Mouse (Mus musculus) heart, adult 9 months (tissue): ENCODE results near the gene Tmprss6.

Experiments
- DNase-seq, 2 experiments: peaks; one replicate each; pipeline ENCODE4 v3.0.0; 2022; ENCODE audit warnings: low spot score in 2 of 2

Gene Tmprss6

GRCm38 (mm10) chr15:78468379-78468937, at the start of gene Tmprss6:
TSS of gene Tmprss6 (minus strand) at chr15:78468634.
- no peak for DNase-seq

GRCm38 (mm10) chr15:78518221-78518620, 49.8 kb upstream of the Tmprss6 start:
- DNase-seq, result no peak

- DNase-seq, result no peak
Measured at GRCm38 (mm10) chr15:78515759-78516158, 47.3 kb upstream of the Tmprss6 start.

- DNase-seq, result peak; percentile 68 to 77
Measured at GRCm38 (mm10) chr15:78514393-78515146, 46.1 kb upstream of the Tmprss6 start.

- DNase-seq, result no peak
Measured at GRCm38 (mm10) chr15:78513019-78513418, 44.6 kb upstream of the Tmprss6 start.

GRCm38 (mm10) chr15:78511951-78512350, 43.5 kb upstream of the Tmprss6 start:
- no peak for DNase-seq

GRCm38 (mm10) chr15:78510736-78511135, 42.3 kb upstream of the Tmprss6 start:
- DNase-seq, result no peak

- no peak for DNase-seq
Measured at GRCm38 (mm10) chr15:78510121-78510576, 41.7 kb upstream of the Tmprss6 start.

GRCm38 (mm10) chr15:78509297-78509899, 41.0 kb upstream of the Tmprss6 start:
- no peak for DNase-seq

GRCm38 (mm10) chr15:78508443-78508842, 40.0 kb upstream of the Tmprss6 start:
- no peak for DNase-seq

GRCm38 (mm10) chr15:78505541-78505940, 37.1 kb upstream of the Tmprss6 start:
- DNase-seq, result no peak

GRCm38 (mm10) chr15:78504816-78505215, 36.4 kb upstream of the Tmprss6 start:
- no peak for DNase-seq

GRCm38 (mm10) chr15:78504013-78504412, 35.6 kb upstream of the Tmprss6 start:
- DNase-seq, result no peak

GRCm38 (mm10) chr15:78502437-78503132, 34.2 kb upstream of the Tmprss6 start:
- no peak for DNase-seq

- no peak for DNase-seq
Measured at GRCm38 (mm10) chr15:78494968-78495406, 26.6 kb upstream of the Tmprss6 start, which contains the start of gene Il2rb. TSS of gene Il2rb (minus strand) at chr15:78495271.

- no peak for DNase-seq
Measured at GRCm38 (mm10) chr15:78493401-78494010, 25.1 kb upstream of the Tmprss6 start.

GRCm38 (mm10) chr15:78491301-78491700, 22.9 kb upstream of the Tmprss6 start:
- DNase-seq, result no peak

GRCm38 (mm10) chr15:78489906-78490305, 21.5 kb upstream of the Tmprss6 start:
- DNase-seq, result no peak

- no peak for DNase-seq
Measured at GRCm38 (mm10) chr15:78489248-78489647, 20.8 kb upstream of the Tmprss6 start.

GRCm38 (mm10) chr15:78487066-78487465, 18.6 kb upstream of the Tmprss6 start:
- DNase-seq, result no peak

- no peak for DNase-seq
Measured at GRCm38 (mm10) chr15:78486564-78486963, 18.1 kb upstream of the Tmprss6 start.

GRCm38 (mm10) chr15:78483311-78483710, 14.9 kb upstream of the Tmprss6 start:
- DNase-seq, result no peak
